Mouse (Mus musculus): Measurements from ENCODE around the gene Spock1.

DNA sequence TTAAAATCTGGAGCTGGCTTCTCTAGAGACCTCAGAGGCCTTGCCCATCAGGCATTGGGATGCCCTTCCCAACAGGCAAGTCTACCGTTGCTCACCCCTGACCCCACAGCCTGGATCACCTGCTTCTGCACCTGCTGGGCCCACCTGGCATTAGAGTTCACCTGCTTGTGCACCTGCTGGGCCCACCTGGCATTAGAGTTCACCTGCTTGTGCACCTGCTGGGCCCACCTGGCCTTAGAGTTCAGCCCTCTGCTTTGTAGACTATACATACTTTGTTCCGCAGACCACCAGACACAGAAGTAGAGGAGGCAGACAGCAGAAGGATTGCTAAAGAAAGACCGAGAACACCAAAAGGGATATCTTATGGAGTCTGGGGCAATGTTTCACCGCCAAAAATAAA lies 41.4 kb upstream of the Spock1 start:
- TF ChIP-seq POLR2A (IDR thresholded peaks at IDR 0.05; ENCODE audit: low read depth, low read length), result no peak
- TF ChIP-seq CTCF (IDR thresholded peaks at IDR 0.05; ENCODE audit: extremely low read depth, insufficient read length, insufficient replicate concordance, low read depth, low read length), result no peak

Data from small intestine, adult 2 months (tissue).